In the genomic region with DNA sequence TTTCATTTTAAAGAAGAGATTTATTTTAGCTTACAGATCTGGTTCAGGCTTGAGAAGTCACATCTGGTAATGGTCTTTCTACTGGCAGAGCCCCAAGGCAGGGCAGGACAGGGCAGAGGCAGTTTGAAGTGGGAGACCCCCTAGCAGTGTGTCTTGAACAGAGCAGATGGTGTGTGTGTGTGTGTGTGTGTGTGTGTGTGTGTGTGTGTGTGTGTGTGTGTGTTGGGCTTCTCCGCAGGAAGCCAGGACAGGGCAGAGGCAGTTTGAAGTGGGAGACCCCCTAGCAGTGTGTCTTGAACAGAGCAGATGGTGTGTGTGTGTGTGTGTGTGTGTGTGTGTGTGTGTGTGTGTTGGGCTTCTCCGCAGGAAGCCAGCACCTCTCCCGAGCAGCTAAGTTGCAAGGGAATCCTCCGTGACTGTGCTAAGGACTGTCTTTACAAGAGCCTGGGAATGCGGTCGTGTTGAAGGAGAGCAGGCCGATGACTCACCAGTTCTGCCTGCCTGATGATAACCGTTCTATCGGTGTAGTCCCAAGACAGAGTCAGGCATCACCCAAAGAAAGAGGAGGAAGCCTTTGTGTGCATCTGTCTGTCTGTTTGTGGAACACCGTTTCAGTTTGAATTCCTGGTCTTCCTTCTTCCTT, we compare ENCODE assay signal across 8 mouse cellular contexts. TPM values are rescaled to one million over a fixed set of nuclear protein-coding genes. Genes with fewer than 3 reads are reported as not detected.
DNase-seq lines count a peak whose midpoint lies in the region; ATAC-seq and TF ChIP-seq lines count a peak whose summit lies in the region.
"Not testable (repeated sequence)": the region's sequence is repeated elsewhere in the genome, so short reads cannot be mapped to it uniquely, and the experiment has no call there.

No protein-coding gene starts in this region.

- H3K9me3 ChIP-seq in hindbrain, embryonic 11.5 days (ENCODE audit: control insufficient read depth, low read length); lung, embryonic 15.5 days: not testable (repeated sequence)

- H3K27ac ChIP-seq in bone marrow, adult 2 months (ENCODE audit: control insufficient read depth, insufficient read depth, low read depth, low read length, poor library complexity), result peak overlapping the region; percentile 80
- H3K27ac ChIP-seq in hindbrain, embryonic 11.5 days (ENCODE audit: low read depth, low read length), result peak overlapping the region; percentile 30; the same call in 1 of the 2 replicates
- H3K27ac ChIP-seq in left cerebral cortex, adult 2 months, result peak overlapping the region; percentile 65
- H3K27ac ChIP-seq in lung, embryonic 15.5 days, result peak overlapping the region; percentile 73

- intact Hi-C loops in left cerebral cortex, adult 2 months (cut with DNase I), result not testable (repeated sequence)

- 26% methylated on average over 9 of the region's 10 CpGs for WGBS in bone marrow, adult 2 months
- WGBS in hindbrain, embryonic 11.5 days, result 55% methylated on average over 9 of the region's 10 CpGs
- 12% methylated on average over 10 of the region's 10 CpGs for WGBS in lung, embryonic 15.5 days

- not testable (repeated sequence) for H3K36me3 ChIP-seq in hindbrain, embryonic 11.5 days (ENCODE audit: control insufficient read depth, insufficient read depth, low read length); lung, embryonic 15.5 days

- not testable (repeated sequence) for H3K4me1 ChIP-seq in bone marrow, adult 2 months (ENCODE audit: control insufficient read depth, insufficient read depth, low read length); hindbrain, embryonic 11.5 days (replicated peaks; ENCODE audit: control insufficient read depth, insufficient read depth, low read length)
- peaks cover 10% of the 10 kb centered on the region for H3K4me1 ChIP-seq in lung, embryonic 15.5 days

- DNase-seq in 3T3-L1 (ENCODE audit: low read depth, low spot score), result peak; percentile 97
- DNase-seq in embryo, embryonic 11 days, result peak; percentile 30
- DNase-seq in frontal cortex, postnatal 10 days (ENCODE audit: low spot score in 2 of 2), result peak; percentile 25 to 34
- DNase-seq in hindbrain, embryonic 11.5 days (ENCODE audit: low spot score), result not testable (repeated sequence)
- peak; percentile 43 to 47 for DNase-seq in left cerebral cortex, adult 2 months (ENCODE audit: extremely low spot score in 1 of 2, low spot score in 2 of 2)
- DNase-seq in ovary, postnatal 36 days (ENCODE audit: low spot score), result peak; percentile 23

- ATAC-seq in hindbrain, embryonic 11.5 days (ENCODE audit: low FRiP score), result not testable (repeated sequence)
- peak; percentile 91 for ATAC-seq in lung, embryonic 15.5 days (ENCODE audit: borderline replicate concordance, extremely low read depth, low FRiP score, low TSS enrichment)

- not testable (repeated sequence) for H3K4me2 ChIP-seq in hindbrain, embryonic 11.5 days (replicated peaks; ENCODE audit: low read depth, low read length)
- peak overlapping the region; percentile 33 for H3K4me2 ChIP-seq in lung, embryonic 15.5 days

- H3K9ac ChIP-seq in hindbrain, embryonic 11.5 days (ENCODE audit: low read depth, low read length); lung, embryonic 15.5 days: not testable (repeated sequence)

- TF ChIP-seq POLR2A in bone marrow, adult 2 months (IDR thresholded peaks at IDR 0.05; ENCODE audit: borderline replicate concordance, control insufficient read depth, low read depth, low read length), result not testable (repeated sequence)

- H3K27me3 ChIP-seq in hindbrain, embryonic 11.5 days (ENCODE audit: control insufficient read depth, insufficient read depth, low read length); lung, embryonic 15.5 days: not testable (repeated sequence)

- H3K4me3 ChIP-seq in bone marrow, adult 2 months (replicated peaks; ENCODE audit: control insufficient read depth, low read depth, low read length); hindbrain, embryonic 11.5 days (ENCODE audit: low read depth, low read length); left cerebral cortex, adult 2 months; lung, embryonic 15.5 days: not testable (repeated sequence)

- TF ChIP-seq CTCF in bone marrow, adult 2 months (IDR thresholded peaks at IDR 0.05; ENCODE audit: control insufficient read depth, insufficient read depth, low read length); left cerebral cortex, adult 2 months (IDR thresholded peaks at IDR 0.05): not testable (repeated sequence)

RNA-seq across cellular contexts. Expression of gene Add1, which starts 8.3 kb away (rescaled TPM):
- 160 and 163 TPM in 2 replicates for polyA plus RNA-seq in bone marrow, adult 2 months (2011; ENCODE audit: insufficient read depth, insufficient read length, low replicate concordance, missing spikeins)
- polyA plus RNA-seq in hindbrain, embryonic 11.5 days (2014; fragmentation: Nextera tagmentation; extraction: Ambion mirVana), result 161 and 167 TPM in 2 replicates
- 100 to 1,000 TPM; 409 to 413 TPM for total RNA-seq in left cerebral cortex, adult 2 months (2021)
- polyA plus RNA-seq in lung, embryonic 15.5 days (2015; fragmentation: Nextera tagmentation; extraction: Ambion mirVana), result 204 and 206 TPM in 2 replicates

RNA-seq across cellular contexts. Expression of gene Mfsd10, which starts 55.2 kb away (rescaled TPM):
- polyA plus RNA-seq in bone marrow, adult 2 months (2011; ENCODE audit: insufficient read depth, insufficient read length, low replicate concordance, missing spikeins), result 31.2 and 77.7 TPM in 2 replicates
- polyA plus RNA-seq in hindbrain, embryonic 11.5 days (2014; fragmentation: Nextera tagmentation; extraction: Ambion mirVana), result 70.5 and 75.5 TPM in 2 replicates
- total RNA-seq in left cerebral cortex, adult 2 months (2021), result 10 to 100 TPM; 40.8 to 54.4 TPM
- polyA plus RNA-seq in lung, embryonic 15.5 days (2015; fragmentation: Nextera tagmentation; extraction: Ambion mirVana), result 146 and 147 TPM in 2 replicates

RNA-seq across cellular contexts. Expression of gene Sh3bp2, which starts 56.2 kb away (rescaled TPM):
- 15.0 and 29.7 TPM in 2 replicates for polyA plus RNA-seq in bone marrow, adult 2 months (2011; ENCODE audit: insufficient read depth, insufficient read length, low replicate concordance, missing spikeins)
- 10.8 and 12.6 TPM in 2 replicates for polyA plus RNA-seq in hindbrain, embryonic 11.5 days (2014; fragmentation: Nextera tagmentation; extraction: Ambion mirVana)
- 1 to 10 TPM; 3.4 to 3.9 TPM for total RNA-seq in left cerebral cortex, adult 2 months (2021)
- polyA plus RNA-seq in lung, embryonic 15.5 days (2015; fragmentation: Nextera tagmentation; extraction: Ambion mirVana), result 6.9 and 8.1 TPM in 2 replicates

Comparison
In these comparisons a context has a peak if more than half of its experiments do, and no peak if none do; other contexts are left out.
1. H3K27ac ChIP-seq: peak in every context shown above with its lines; median percentile 80 in bone marrow, adult 2 months; 73 in lung, embryonic 15.5 days; 65 in left cerebral cortex, adult 2 months; 30 in hindbrain, embryonic 11.5 days.